Mouse (Mus musculus) induced T-regulatory cell, adult 2 months (primary cell): ENCODE data around the gene Fbxw18.
A peak's percentile ranks its signal among the peaks of the same experiment; 100 is the strongest.
"Not testable (repeated sequence)": the region's sequence is repeated elsewhere in the genome, so short reads cannot be mapped to it uniquely, and the experiment has no call there.

Experiments used
- DNase-seq: peaks from one replicate; pipeline ENCODE4 v3.0.0-alpha.2; 2012; ENCODE audit warnings: low read depth

The Fbxw18 gene

DNA sequence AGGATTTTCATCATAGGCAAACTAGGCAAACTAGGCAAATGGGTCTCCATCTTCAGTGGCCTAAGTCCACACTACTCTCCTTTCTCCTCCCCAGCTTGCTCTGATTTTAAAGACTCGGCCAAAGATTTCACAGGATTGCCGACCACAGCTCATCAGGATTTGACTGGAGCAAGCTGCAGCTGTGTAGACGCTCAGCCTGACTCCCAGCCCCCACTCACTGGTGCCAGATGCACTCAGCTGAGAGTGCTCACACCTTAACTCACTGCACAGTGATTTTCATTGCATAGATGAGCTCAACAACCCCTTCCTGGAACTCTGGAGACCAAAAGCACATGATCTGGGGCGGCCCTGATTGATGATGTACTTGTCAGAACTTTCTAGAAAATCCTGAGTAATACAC is at the start of gene Fbxw18:
Gene Fbxw18, minus strand, starts transcription at position 101 of the 400 bp plus-strand sequence.
- DNase-seq, result not testable (repeated sequence)

DNA sequence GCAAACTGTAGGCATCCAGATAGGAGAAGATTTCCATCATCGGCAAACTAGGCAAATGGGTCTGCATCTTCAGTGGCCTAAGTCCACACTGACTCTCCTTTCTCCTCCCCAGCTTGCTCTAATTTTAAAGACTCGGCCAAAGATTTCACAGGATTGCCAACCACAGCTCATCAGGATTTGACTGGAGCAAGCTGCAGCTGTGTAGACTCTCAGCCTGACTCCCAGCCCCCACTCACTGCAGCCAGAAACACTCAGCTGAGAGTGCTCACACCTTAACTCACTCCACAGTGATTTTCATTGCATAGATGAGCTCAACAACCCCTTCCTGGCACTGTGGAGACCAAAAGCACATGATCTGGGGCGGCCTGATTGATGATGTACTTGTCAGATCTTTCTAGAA is 43.5 kb upstream of the Fbxw18 start, which contains the start of gene Fbxw26:
Gene Fbxw26, minus strand, starts transcription at position 101 of the 400 bp plus-strand sequence.
- DNase-seq, result not testable (repeated sequence)

DNA sequence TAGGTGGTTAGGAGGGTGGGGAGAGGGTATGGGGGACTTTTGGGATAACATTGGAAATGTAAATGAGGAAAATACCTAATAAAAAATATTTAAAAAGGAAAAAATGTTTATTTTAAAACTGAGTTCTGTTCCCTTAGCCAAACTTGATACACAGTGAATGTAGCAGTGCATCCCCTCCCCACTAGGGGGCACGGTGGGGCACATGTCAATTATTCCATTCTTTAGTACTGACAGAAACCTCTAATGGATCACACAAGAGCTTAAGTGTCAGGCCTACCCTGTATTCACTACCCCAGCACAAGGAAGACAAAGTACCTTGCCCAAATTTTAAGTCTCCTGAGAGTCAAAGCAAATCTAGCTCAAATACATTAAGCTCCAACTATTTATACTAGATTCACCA is 17.2 kb downstream of the Fbxw18 start:
- peak; percentile 40 for DNase-seq

DNA sequence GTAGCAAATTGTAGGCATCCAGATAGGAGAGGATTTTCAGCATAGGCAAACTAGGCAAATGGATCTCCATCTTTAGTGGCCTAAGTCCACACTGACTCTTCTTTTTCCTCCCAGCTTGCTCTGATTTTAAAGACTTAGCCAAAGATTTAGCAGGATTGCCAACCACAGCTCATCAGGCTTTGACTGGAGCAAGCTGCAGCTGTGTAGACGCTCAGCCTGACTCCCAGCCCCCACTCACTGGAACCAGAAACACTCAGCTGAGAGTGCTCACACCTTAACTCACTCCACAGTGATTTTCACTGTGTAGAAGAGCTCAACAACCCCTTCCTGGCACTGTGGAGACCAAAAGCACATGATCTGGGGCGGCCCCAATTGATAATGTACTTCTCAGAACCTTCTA is 37.9 kb downstream of the Fbxw18 start, which contains the start of gene Fbxw25:
Gene Fbxw25, minus strand, starts transcription at position 101 of the 400 bp plus-strand sequence.
- not testable (repeated sequence) for DNase-seq
